23 mouse cellular contexts compared by ENCODE assay signal in the genomic region with DNA sequence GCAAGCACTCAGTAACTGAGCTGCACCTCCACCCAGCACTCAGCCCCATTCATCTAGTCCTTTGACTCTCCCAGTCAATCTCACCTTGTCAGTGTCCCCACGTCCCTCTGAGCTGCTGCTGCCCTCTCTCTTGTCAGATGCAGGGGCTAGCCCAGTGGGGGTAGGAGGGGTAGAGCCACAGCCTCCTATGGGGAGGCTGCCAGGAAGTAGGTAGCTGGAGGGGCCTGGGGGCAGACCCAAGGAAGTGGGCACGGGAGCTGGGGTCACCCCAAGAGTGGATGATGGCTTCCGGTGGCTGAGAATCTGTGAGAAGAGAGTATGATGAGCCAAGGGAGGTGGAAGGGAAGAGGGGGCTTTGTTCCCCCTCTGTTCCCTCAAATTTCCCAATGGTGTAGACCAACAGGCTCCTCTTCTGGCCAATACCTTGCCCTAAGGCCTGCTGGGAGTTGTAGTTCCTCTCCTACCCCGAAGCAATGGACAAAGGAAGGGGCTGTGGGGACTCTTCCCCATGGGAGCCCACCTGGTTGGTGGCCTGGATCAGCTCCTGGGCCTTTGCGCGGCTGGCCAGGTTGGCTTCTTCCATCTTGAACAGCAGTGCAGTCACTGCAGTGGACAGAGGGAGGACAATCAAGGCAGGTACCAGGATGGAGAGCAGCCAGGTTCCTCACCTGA. TPM values are rescaled to one million over a fixed set of nuclear protein-coding genes. Genes with fewer than 3 reads are reported as not detected.
DNase-seq lines count a peak whose midpoint lies in the region; ATAC-seq lines count a peak whose summit lies in the region.
"Had no signal": no experiment of that assay in that cellular context is flagged by ENCODE, and none has a peak within 500 bp of the region (broad histone marks: within the 10 kb centered on the region; RNA-seq: fewer than 3 reads in every experiment).

No protein-coding gene starts in this region.

- H3K9me3 ChIP-seq in heart, embryonic 12.5 days (replicated peaks): no peaks in the 10 kb centered on the region
- H3K9me3 ChIP-seq in heart, embryonic 11.5 days (replicated peaks; ENCODE audit: control insufficient read depth, low read length): no peaks in the 10 kb centered on the region
- H3K9me3 ChIP-seq in midbrain, embryonic 10.5 days (replicated peaks): no peaks in the 10 kb centered on the region
- H3K9me3 ChIP-seq in midbrain, embryonic 13.5 days: no peaks in the 10 kb centered on the region
- no peaks in the 10 kb centered on the region for H3K9me3 ChIP-seq in embryonic facial prominence, embryonic 13.5 days
- H3K9me3 ChIP-seq in forebrain, embryonic 14.5 days (replicated peaks; ENCODE audit: control insufficient read depth, low read length): no peaks in the 10 kb centered on the region
- H3K9me3 ChIP-seq: kidney, embryonic 15.5 days; midbrain, embryonic 15.5 days; neural tube, embryonic 12.5 days had no signal

- H3K27me3 ChIP-seq in heart, embryonic 12.5 days (replicated peaks): no peaks in the 10 kb centered on the region
- H3K27me3 ChIP-seq in heart, embryonic 11.5 days (ENCODE audit: control insufficient read depth, insufficient read depth, low read length): no peaks in the 10 kb centered on the region
- H3K27me3 ChIP-seq in midbrain, embryonic 10.5 days (ENCODE audit: low read depth, poor library complexity, severe bottlenecking): no peaks in the 10 kb centered on the region
- H3K27me3 ChIP-seq in midbrain, embryonic 13.5 days: no peaks in the 10 kb centered on the region
- H3K27me3 ChIP-seq in embryonic facial prominence, embryonic 13.5 days: no peaks in the 10 kb centered on the region
- H3K27me3 ChIP-seq in forebrain, embryonic 14.5 days (replicated peaks; ENCODE audit: control insufficient read depth, insufficient read depth, low read length): no peaks in the 10 kb centered on the region
- H3K27me3 ChIP-seq: kidney, embryonic 15.5 days; liver, embryonic 12.5 days; midbrain, embryonic 15.5 days; neural tube, embryonic 12.5 days had no signal

- intact Hi-C loops in gastrocnemius, postnatal 14 days (cut with DNase I; ENCODE audit: low total_unique reads): no loop called here

- H3K36me3 ChIP-seq in heart, embryonic 12.5 days: peaks cover 98% of the 10 kb centered on the region
- H3K36me3 ChIP-seq in heart, embryonic 11.5 days (ENCODE audit: control insufficient read depth, insufficient read depth, low read length): peaks cover 73% of the 10 kb centered on the region
- peaks cover 100% of the 10 kb centered on the region for H3K36me3 ChIP-seq in midbrain, embryonic 10.5 days
- H3K36me3 ChIP-seq in midbrain, embryonic 13.5 days: peaks cover 99% of the 10 kb centered on the region
- peaks cover 98% of the 10 kb centered on the region for H3K36me3 ChIP-seq in embryonic facial prominence, embryonic 13.5 days
- peaks cover 99% of the 10 kb centered on the region for H3K36me3 ChIP-seq in forebrain, embryonic 14.5 days (ENCODE audit: control insufficient read depth, insufficient read depth, low read length)

- peak overlapping the region; percentile 5; the same call in 1 of the 2 replicates for H3K27ac ChIP-seq in heart, embryonic 12.5 days (ENCODE audit: poor library complexity, severe bottlenecking)
- no peak overlapping the region for H3K27ac ChIP-seq in heart, embryonic 11.5 days (ENCODE audit: low read depth, low read length)
- H3K27ac ChIP-seq in midbrain, embryonic 10.5 days (replicated peaks): no peak overlapping the region
- H3K27ac ChIP-seq in midbrain, embryonic 13.5 days: no peak overlapping the region
- 0 out of 2 replicates have a peak overlapping the region, but pooled peaks have one; percentile 16 for H3K27ac ChIP-seq in embryonic facial prominence, embryonic 13.5 days
- no peak overlapping the region for H3K27ac ChIP-seq in forebrain, embryonic 14.5 days (ENCODE audit: low read depth, low read length)
- H3K27ac ChIP-seq: liver, embryonic 12.5 days; midbrain, embryonic 15.5 days; neural tube, embryonic 12.5 days; stomach, postnatal 0 days had no signal

- DNase-seq in midbrain, embryonic 10.5 days (ENCODE audit: low spot score): no peak
- DNase-seq in gastrocnemius, postnatal 14 days: no peak
- no peak for DNase-seq in forebrain, embryonic 14.5 days (ENCODE audit: low spot score)
- DNase-seq: cerebellum, adult 2 months; cerebellum, postnatal 36 days; embryo, embryonic 11 days; gastrocnemius, postnatal 36 days; layer of hippocampus, adult 9-11 months; lung, adult 2 months; lung, postnatal 14 days; right cerebral cortex, postnatal 14 days; thymus, adult 2 months; thymus, postnatal 4 days had no signal

- no peak overlapping the region for H3K9ac ChIP-seq in heart, embryonic 12.5 days
- H3K9ac ChIP-seq in heart, embryonic 11.5 days (ENCODE audit: low read depth, low read length): no peak overlapping the region
- H3K9ac ChIP-seq in midbrain, embryonic 13.5 days (replicated peaks): no peak overlapping the region; the same call in 1 of the 2 replicates
- peak overlapping the region; percentile 47; the same call in 1 of the 2 replicates for H3K9ac ChIP-seq in embryonic facial prominence, embryonic 13.5 days
- no peak overlapping the region for H3K9ac ChIP-seq in forebrain, embryonic 14.5 days (ENCODE audit: low read length)
- H3K9ac ChIP-seq: kidney, embryonic 15.5 days; liver, embryonic 12.5 days; midbrain, embryonic 15.5 days; neural tube, embryonic 12.5 days had no signal

- H3K4me2 ChIP-seq in heart, embryonic 12.5 days: no peak overlapping the region
- no peak overlapping the region for H3K4me2 ChIP-seq in heart, embryonic 11.5 days
- H3K4me2 ChIP-seq in midbrain, embryonic 13.5 days (replicated peaks): no peak overlapping the region
- no peak overlapping the region for H3K4me2 ChIP-seq in embryonic facial prominence, embryonic 13.5 days
- no peak overlapping the region for H3K4me2 ChIP-seq in forebrain, embryonic 14.5 days (ENCODE audit: low read length)
- H3K4me2 ChIP-seq: kidney, embryonic 15.5 days; liver, embryonic 12.5 days; midbrain, embryonic 15.5 days; neural tube, embryonic 12.5 days had no signal

- H3K4me3 ChIP-seq in heart, embryonic 12.5 days: no peak overlapping the region
- no peak overlapping the region for H3K4me3 ChIP-seq in heart, embryonic 11.5 days (ENCODE audit: low read depth, low read length)
- H3K4me3 ChIP-seq in midbrain, embryonic 10.5 days: peak overlapping the region; percentile 5; the same call in 1 of the 2 replicates
- no peak overlapping the region for H3K4me3 ChIP-seq in midbrain, embryonic 13.5 days (replicated peaks)
- H3K4me3 ChIP-seq in embryonic facial prominence, embryonic 13.5 days: no peak overlapping the region
- H3K4me3 ChIP-seq in forebrain, embryonic 14.5 days (ENCODE audit: low read depth, low read length): no peak overlapping the region
- H3K4me3 ChIP-seq: kidney, embryonic 15.5 days; liver, embryonic 12.5 days; midbrain, embryonic 15.5 days had no signal

- no peak for ATAC-seq in heart, embryonic 12.5 days (ENCODE audit: insufficient number of reproducible peaks, low FRiP score)
- ATAC-seq in heart, embryonic 11.5 days (replicated peaks; ENCODE audit: insufficient number of reproducible peaks, low FRiP score, low TSS enrichment): no peak
- ATAC-seq in midbrain, embryonic 13.5 days: no peak
- ATAC-seq in embryonic facial prominence, embryonic 13.5 days (ENCODE audit: insufficient number of reproducible peaks, insufficient read depth, low FRiP score, low TSS enrichment, low read depth): no peak
- no peak for ATAC-seq in forebrain, embryonic 14.5 days
- ATAC-seq: intestine, postnatal 0 days; liver, embryonic 12.5 days; midbrain, embryonic 15.5 days had no signal

- peaks cover 23% of the 10 kb centered on the region for H3K4me1 ChIP-seq in heart, embryonic 12.5 days (replicated peaks)
- H3K4me1 ChIP-seq in heart, embryonic 11.5 days (ENCODE audit: control insufficient read depth, insufficient read depth, low read length): 0 out of 2 replicates have a peak, but pooled peaks cover 2% of the 10 kb centered on the region
- H3K4me1 ChIP-seq in midbrain, embryonic 10.5 days: no peaks in the 10 kb centered on the region
- H3K4me1 ChIP-seq in midbrain, embryonic 13.5 days (replicated peaks): no peaks in the 10 kb centered on the region
- H3K4me1 ChIP-seq in embryonic facial prominence, embryonic 13.5 days: no peaks in the 10 kb centered on the region
- no peaks in the 10 kb centered on the region for H3K4me1 ChIP-seq in forebrain, embryonic 14.5 days (ENCODE audit: control insufficient read depth, insufficient read depth, low read length)

- WGBS in heart, embryonic 12.5 days: 88% methylated on average over 6 of the region's 6 CpGs
- 89% methylated on average over 6 of the region's 6 CpGs for WGBS in heart, embryonic 11.5 days (ENCODE audit: insufficient replicate concordance)
- 98% methylated on average over 6 of the region's 6 CpGs for WGBS in midbrain, embryonic 10.5 days
- WGBS in midbrain, embryonic 13.5 days: 93% methylated on average over 6 of the region's 6 CpGs
- WGBS in embryonic facial prominence, embryonic 13.5 days: 90% methylated on average over 6 of the region's 6 CpGs
- 89% methylated on average over 6 of the region's 6 CpGs for WGBS in forebrain, embryonic 14.5 days

RNA-seq across cellular contexts. Expression of a gene that starts 6.9 kb away (rescaled TPM):
- 42.1 and 42.5 TPM in 2 replicates for polyA plus RNA-seq in heart, embryonic 12.5 days (2016; fragmentation: Nextera tagmentation; extraction: Ambion mirVana)
- 41.0 and 43.2 TPM in 2 replicates for polyA plus RNA-seq in heart, embryonic 11.5 days (2014; fragmentation: Nextera tagmentation; extraction: Ambion mirVana)
- 77.4 and 78.4 TPM in 2 replicates for polyA plus RNA-seq in midbrain, embryonic 10.5 days (2016; fragmentation: Nextera tagmentation; extraction: Ambion mirVana)
- 21.3 and 21.6 TPM in 2 replicates for polyA plus RNA-seq in midbrain, embryonic 13.5 days (2015; fragmentation: Nextera tagmentation; extraction: Ambion mirVana)
- polyA plus RNA-seq in embryonic facial prominence, embryonic 13.5 days (2015; fragmentation: Nextera tagmentation; extraction: Ambion mirVana): 73.6 and 83.2 TPM in 2 replicates
- total RNA-seq in gastrocnemius, postnatal 14 days (2021): 10 to 100 TPM in 1 of 2 experiments, 1 to 10 TPM in 1; 10.0 to 10.6 TPM
- 20.0 and 23.4 TPM in 2 replicates for polyA plus RNA-seq in forebrain, embryonic 14.5 days (2014; fragmentation: Nextera tagmentation; extraction: Ambion mirVana)

RNA-seq across cellular contexts. Expression of a gene that starts 8.0 kb away (rescaled TPM):
- polyA plus RNA-seq in heart, embryonic 12.5 days (2016; fragmentation: Nextera tagmentation; extraction: Ambion mirVana): 59.5 and 60.8 TPM in 2 replicates
- polyA plus RNA-seq in heart, embryonic 11.5 days (2014; fragmentation: Nextera tagmentation; extraction: Ambion mirVana): 57.3 and 61.4 TPM in 2 replicates
- polyA plus RNA-seq in midbrain, embryonic 10.5 days (2016; fragmentation: Nextera tagmentation; extraction: Ambion mirVana): 69.5 and 71.2 TPM in 2 replicates
- polyA plus RNA-seq in midbrain, embryonic 13.5 days (2015; fragmentation: Nextera tagmentation; extraction: Ambion mirVana): 63.0 and 70.7 TPM in 2 replicates
- 92.0 and 99.7 TPM in 2 replicates for polyA plus RNA-seq in embryonic facial prominence, embryonic 13.5 days (2015; fragmentation: Nextera tagmentation; extraction: Ambion mirVana)
- 10 to 100 TPM; 20.0 to 22.2 TPM for total RNA-seq in gastrocnemius, postnatal 14 days (2021)
- polyA plus RNA-seq in forebrain, embryonic 14.5 days (2014; fragmentation: Nextera tagmentation; extraction: Ambion mirVana): 52.7 and 60.6 TPM in 2 replicates

RNA-seq across cellular contexts. Expression of a gene that starts 10.7 kb away (rescaled TPM):
- 37.0 and 41.2 TPM in 2 replicates for polyA plus RNA-seq in heart, embryonic 12.5 days (2016; fragmentation: Nextera tagmentation; extraction: Ambion mirVana)
- polyA plus RNA-seq in heart, embryonic 11.5 days (2014; fragmentation: Nextera tagmentation; extraction: Ambion mirVana): 37.9 and 42.5 TPM in 2 replicates
- polyA plus RNA-seq in midbrain, embryonic 10.5 days (2016; fragmentation: Nextera tagmentation; extraction: Ambion mirVana): 39.6 and 44.8 TPM in 2 replicates
- 38.1 and 47.7 TPM in 2 replicates for polyA plus RNA-seq in midbrain, embryonic 13.5 days (2015; fragmentation: Nextera tagmentation; extraction: Ambion mirVana)
- 38.6 and 40.2 TPM in 2 replicates for polyA plus RNA-seq in embryonic facial prominence, embryonic 13.5 days (2015; fragmentation: Nextera tagmentation; extraction: Ambion mirVana)
- 10 to 100 TPM; 35.6 to 40.1 TPM for total RNA-seq in gastrocnemius, postnatal 14 days (2021)
- 40.5 and 47.8 TPM in 2 replicates for polyA plus RNA-seq in forebrain, embryonic 14.5 days (2014; fragmentation: Nextera tagmentation; extraction: Ambion mirVana)

RNA-seq across cellular contexts. Expression of a gene that starts 12.3 kb away (rescaled TPM):
- polyA plus RNA-seq in heart, embryonic 12.5 days (2016; fragmentation: Nextera tagmentation; extraction: Ambion mirVana): 79.3 and 79.4 TPM in 2 replicates
- 74.4 and 76.1 TPM in 2 replicates for polyA plus RNA-seq in heart, embryonic 11.5 days (2014; fragmentation: Nextera tagmentation; extraction: Ambion mirVana)
- polyA plus RNA-seq in midbrain, embryonic 10.5 days (2016; fragmentation: Nextera tagmentation; extraction: Ambion mirVana): 22.0 and 23.6 TPM in 2 replicates
- 8.4 and 9.6 TPM in 2 replicates for polyA plus RNA-seq in midbrain, embryonic 13.5 days (2015; fragmentation: Nextera tagmentation; extraction: Ambion mirVana)
- 19.7 and 23.3 TPM in 2 replicates for polyA plus RNA-seq in embryonic facial prominence, embryonic 13.5 days (2015; fragmentation: Nextera tagmentation; extraction: Ambion mirVana)
- 10 to 100 TPM; 43.1 to 53.1 TPM for total RNA-seq in gastrocnemius, postnatal 14 days (2021)
- polyA plus RNA-seq in forebrain, embryonic 14.5 days (2014; fragmentation: Nextera tagmentation; extraction: Ambion mirVana): 11.4 and 14.7 TPM in 2 replicates

RNA-seq across cellular contexts. Expression of a gene that starts 19.1 kb away (rescaled TPM):
- polyA plus RNA-seq in heart, embryonic 12.5 days (2016; fragmentation: Nextera tagmentation; extraction: Ambion mirVana): 377 and 394 TPM in 2 replicates
- 179 and 194 TPM in 2 replicates for polyA plus RNA-seq in heart, embryonic 11.5 days (2014; fragmentation: Nextera tagmentation; extraction: Ambion mirVana)
- 908 and 945 TPM in 2 replicates for polyA plus RNA-seq in midbrain, embryonic 10.5 days (2016; fragmentation: Nextera tagmentation; extraction: Ambion mirVana)
- 784 and 789 TPM in 2 replicates for polyA plus RNA-seq in midbrain, embryonic 13.5 days (2015; fragmentation: Nextera tagmentation; extraction: Ambion mirVana)
- polyA plus RNA-seq in embryonic facial prominence, embryonic 13.5 days (2015; fragmentation: Nextera tagmentation; extraction: Ambion mirVana): 534 and 684 TPM in 2 replicates
- total RNA-seq in gastrocnemius, postnatal 14 days (2021): 100 to 1,000 TPM; 144 to 227 TPM
- polyA plus RNA-seq in forebrain, embryonic 14.5 days (2014; fragmentation: Nextera tagmentation; extraction: Ambion mirVana): 241 and 274 TPM in 2 replicates

Comparison
In these comparisons a context has a peak if more than half of its experiments do, and no peak if none do; other contexts are left out.
1. H3K27ac ChIP-seq: peak in heart, embryonic 12.5 days (single experiment) and embryonic facial prominence, embryonic 13.5 days (single experiment); none in heart, embryonic 11.5 days (single experiment), midbrain, embryonic 10.5 days (single experiment), midbrain, embryonic 13.5 days (single experiment) and forebrain, embryonic 14.5 days (single experiment).